Comparison of ENCODE assay signal across 8 mouse cellular contexts in genomic region chr4:32538088-32538487, GRCm38 (mm10).
DNase-seq lines count a peak whose midpoint lies in the region; ATAC-seq lines count a peak whose summit lies in the region.

No protein-coding gene starts in this region.

- peaks cover 5% of the 10 kb centered on the region; the same call in 1 of the 2 replicates for H3K4me1 ChIP-seq in embryonic facial prominence, embryonic 11.5 days (ENCODE audit: control insufficient read depth, insufficient read depth, low read length)
- peaks cover 35% of the 10 kb centered on the region for H3K4me1 ChIP-seq in heart, embryonic 13.5 days
- H3K4me1 ChIP-seq in kidney, embryonic 16.5 days (ENCODE audit: insufficient read depth, low read length), result peaks cover 20% of the 10 kb centered on the region
- H3K4me1 ChIP-seq in liver, embryonic 15.5 days (replicated peaks), result peaks cover 5% of the 10 kb centered on the region; the same call in 1 of the 2 replicates
- peaks cover 42% of the 10 kb centered on the region for H3K4me1 ChIP-seq in neural tube, embryonic 15.5 days

- no peak overlapping the region for H3K9ac ChIP-seq in embryonic facial prominence, embryonic 11.5 days (replicated peaks; ENCODE audit: low read length)
- H3K9ac ChIP-seq in heart, embryonic 13.5 days, result peak overlapping the region; percentile 61
- H3K9ac ChIP-seq in kidney, embryonic 16.5 days (replicated peaks; ENCODE audit: low read length), result no peak overlapping the region
- no peak overlapping the region for H3K9ac ChIP-seq in liver, embryonic 15.5 days
- no peak overlapping the region for H3K9ac ChIP-seq in neural tube, embryonic 15.5 days (replicated peaks)

- H3K27me3 ChIP-seq in embryonic facial prominence, embryonic 11.5 days (ENCODE audit: control insufficient read depth, insufficient read depth, low read length), result no peaks in the 10 kb centered on the region; the same call in 1 of the 2 replicates
- no peaks in the 10 kb centered on the region for H3K27me3 ChIP-seq in heart, embryonic 13.5 days (replicated peaks)
- no peaks in the 10 kb centered on the region for H3K27me3 ChIP-seq in kidney, embryonic 16.5 days (ENCODE audit: insufficient read depth, low read length)
- no peaks in the 10 kb centered on the region for H3K27me3 ChIP-seq in liver, embryonic 15.5 days
- H3K27me3 ChIP-seq in neural tube, embryonic 15.5 days (replicated peaks), result no peaks in the 10 kb centered on the region

- peak; percentile 20 for DNase-seq in adrenal gland, adult 8-10 months
- peak; percentile 82 for DNase-seq in embryonic facial prominence, embryonic 11.5 days (ENCODE audit: low spot score)
- DNase-seq in c-Kit-positive CD71-positive TER-119-positive erythroid progenitor cells, embryonic 14.5 days (ENCODE audit: low spot score), result no peak

- H3K9me3 ChIP-seq in embryonic facial prominence, embryonic 11.5 days (replicated peaks; ENCODE audit: control insufficient read depth, low read length), result no peaks in the 10 kb centered on the region
- H3K9me3 ChIP-seq in heart, embryonic 13.5 days, result no peaks in the 10 kb centered on the region
- no peaks in the 10 kb centered on the region for H3K9me3 ChIP-seq in kidney, embryonic 16.5 days (ENCODE audit: low read length)
- H3K9me3 ChIP-seq in liver, embryonic 15.5 days (replicated peaks), result no peaks in the 10 kb centered on the region
- no peaks in the 10 kb centered on the region for H3K9me3 ChIP-seq in neural tube, embryonic 15.5 days (replicated peaks)

- H3K4me2 ChIP-seq in embryonic facial prominence, embryonic 11.5 days (ENCODE audit: low read depth, low read length), result no peak overlapping the region
- no peak overlapping the region for H3K4me2 ChIP-seq in heart, embryonic 13.5 days
- H3K4me2 ChIP-seq in kidney, embryonic 16.5 days (replicated peaks; ENCODE audit: low read depth, low read length), result no peak overlapping the region
- no peak overlapping the region for H3K4me2 ChIP-seq in liver, embryonic 15.5 days
- H3K4me2 ChIP-seq in neural tube, embryonic 15.5 days, result no peak overlapping the region

- H3K4me3 ChIP-seq in embryonic facial prominence, embryonic 11.5 days (ENCODE audit: low read depth, low read length), result no peak overlapping the region
- H3K4me3 ChIP-seq in heart, embryonic 13.5 days, result no peak overlapping the region
- H3K4me3 ChIP-seq in kidney, embryonic 16.5 days (ENCODE audit: low read length), result no peak overlapping the region
- no peak overlapping the region for H3K4me3 ChIP-seq in liver, embryonic 15.5 days (replicated peaks)
- H3K4me3 ChIP-seq in neural tube, embryonic 15.5 days (replicated peaks), result no peak overlapping the region

- peak; percentile 64 for ATAC-seq in CD4-positive, CD25-positive, alpha-beta regulatory T cell, adult 4 months
- ATAC-seq in embryonic facial prominence, embryonic 11.5 days (replicated peaks; ENCODE audit: insufficient number of reproducible peaks, low FRiP score, low TSS enrichment, low read depth), result no peak; the same call in 1 of the 2 replicates
- no peak for ATAC-seq in heart, embryonic 13.5 days (ENCODE audit: extremely low read depth, insufficient number of reproducible peaks, low FRiP score, low TSS enrichment)
- peak; percentile 74; the same call in 1 of the 2 replicates for ATAC-seq in kidney, embryonic 16.5 days (ENCODE audit: low FRiP score, low TSS enrichment)
- peak; percentile 65 for ATAC-seq in liver, embryonic 15.5 days (ENCODE audit: insufficient read depth)
- ATAC-seq in neural tube, embryonic 15.5 days (ENCODE audit: low FRiP score), result peak; percentile 89

- no peaks in the 10 kb centered on the region for H3K36me3 ChIP-seq in embryonic facial prominence, embryonic 11.5 days (replicated peaks; ENCODE audit: control insufficient read depth, insufficient read depth, low read depth, low read length)
- H3K36me3 ChIP-seq in heart, embryonic 13.5 days, result no peaks in the 10 kb centered on the region
- H3K36me3 ChIP-seq in kidney, embryonic 16.5 days (ENCODE audit: insufficient read depth, low read length), result no peaks in the 10 kb centered on the region
- H3K36me3 ChIP-seq in liver, embryonic 15.5 days (replicated peaks), result no peaks in the 10 kb centered on the region
- H3K36me3 ChIP-seq in neural tube, embryonic 15.5 days, result no peaks in the 10 kb centered on the region

- 15% methylated on average over 5 of the region's 5 CpGs for WGBS in embryonic facial prominence, embryonic 11.5 days
- 15% methylated on average over 5 of the region's 5 CpGs for WGBS in heart, embryonic 13.5 days
- 20% methylated on average over 5 of the region's 5 CpGs for WGBS in kidney, embryonic 16.5 days
- 19% methylated on average over 5 of the region's 5 CpGs for WGBS in liver, embryonic 15.5 days (ENCODE audit: insufficient replicate concordance)
- WGBS in neural tube, embryonic 15.5 days, result 6% methylated on average over 5 of the region's 5 CpGs

- H3K27ac ChIP-seq in embryonic facial prominence, embryonic 11.5 days (replicated peaks; ENCODE audit: low read depth, low read length), result no peak overlapping the region
- H3K27ac ChIP-seq in heart, embryonic 13.5 days (replicated peaks), result no peak overlapping the region
- no peak overlapping the region for H3K27ac ChIP-seq in kidney, embryonic 16.5 days (ENCODE audit: low read length)
- H3K27ac ChIP-seq in liver, embryonic 15.5 days (replicated peaks), result 0 out of 2 replicates have a peak overlapping the region, but pooled peaks have one; percentile 15
- H3K27ac ChIP-seq in neural tube, embryonic 15.5 days (replicated peaks), result peak overlapping the region; percentile 46; the same call in 1 of the 2 replicates

Comparison
In these comparisons a context has a peak if more than half of its experiments do, and no peak if none do; other contexts are left out.
1. ATAC-seq: peak in CD4-positive, CD25-positive, alpha-beta regulatory T cell, adult 4 months (single experiment), kidney, embryonic 16.5 days (single experiment), liver, embryonic 15.5 days (single experiment) and neural tube, embryonic 15.5 days (single experiment); none in embryonic facial prominence, embryonic 11.5 days (single experiment) and heart, embryonic 13.5 days (single experiment).
2. H3K27ac ChIP-seq: peak in liver, embryonic 15.5 days (single experiment) and neural tube, embryonic 15.5 days (single experiment); none in embryonic facial prominence, embryonic 11.5 days (single experiment), heart, embryonic 13.5 days (single experiment) and kidney, embryonic 16.5 days (single experiment).